Mouse (Mus musculus): ENCODE data around the gene Fkbp5.
A peak's percentile ranks its signal among the peaks of the same experiment; 100 is the strongest.

Gene Fkbp5

DNA sequence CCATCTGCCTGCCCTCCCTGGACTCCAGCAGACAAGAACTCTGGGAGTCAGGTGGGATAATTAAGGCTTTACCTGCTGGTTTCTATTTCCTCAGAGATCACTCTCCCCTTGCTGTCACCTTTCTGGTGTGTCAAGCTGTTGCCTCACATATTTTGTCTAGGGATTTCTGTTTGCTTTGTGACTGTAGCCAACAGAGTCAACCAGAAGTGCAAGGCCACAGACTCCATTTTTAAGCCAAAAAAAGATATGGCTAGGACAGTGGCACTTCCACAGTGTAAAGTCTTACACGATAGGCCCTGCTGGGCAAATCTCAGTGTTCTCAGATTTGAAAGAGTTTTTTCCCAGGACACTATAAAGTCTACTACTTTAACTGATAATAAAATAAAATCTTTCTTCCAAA is 56.9 kb downstream of the Fkbp5 start:
- no peak for DNase-seq (ENCODE audit: low spot score in 2 of 2)

DNA sequence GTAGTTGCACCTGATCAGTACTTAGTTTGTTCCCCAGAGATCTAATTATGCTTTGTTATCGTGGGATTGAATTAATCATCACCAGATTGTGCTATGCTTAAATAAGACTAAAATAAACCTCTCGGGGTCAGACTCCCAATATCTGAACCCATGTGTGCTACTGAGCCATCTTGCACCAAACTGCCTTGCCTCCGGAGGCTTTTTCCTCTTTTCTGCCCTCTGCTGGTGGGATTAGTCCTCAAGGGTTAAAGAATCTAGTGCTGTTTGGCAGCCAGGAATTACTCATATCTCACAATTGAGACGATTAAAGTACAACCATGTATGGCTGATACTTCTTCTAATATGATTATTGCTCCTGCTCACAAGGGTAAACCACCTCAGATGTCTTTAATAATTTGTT is 62.2 kb downstream of the Fkbp5 start:
- DNase-seq (ENCODE audit: low spot score in 2 of 2), result no peak

DNA sequence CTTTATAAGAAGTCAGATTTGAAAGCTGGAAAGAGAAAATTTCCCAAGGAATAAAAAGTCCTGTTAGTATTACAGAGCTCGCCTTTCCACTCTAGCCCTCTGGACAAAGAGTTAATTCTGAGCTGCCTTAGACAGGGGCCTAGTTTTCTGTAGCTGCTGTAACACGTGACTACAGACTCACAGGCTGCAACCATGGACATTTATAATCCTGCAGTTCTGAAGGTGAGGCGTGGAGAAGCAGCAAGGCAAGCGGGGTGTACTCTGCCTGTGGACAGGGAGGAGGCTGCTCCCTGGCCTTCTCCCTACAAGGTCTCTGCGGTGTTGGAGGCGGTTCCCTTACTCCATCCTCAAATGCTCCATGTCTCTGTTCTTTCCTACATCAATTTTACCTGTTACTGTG is 64.4 kb downstream of the Fkbp5 start:
- no peak for DNase-seq (ENCODE audit: low spot score in 2 of 2)

DNA sequence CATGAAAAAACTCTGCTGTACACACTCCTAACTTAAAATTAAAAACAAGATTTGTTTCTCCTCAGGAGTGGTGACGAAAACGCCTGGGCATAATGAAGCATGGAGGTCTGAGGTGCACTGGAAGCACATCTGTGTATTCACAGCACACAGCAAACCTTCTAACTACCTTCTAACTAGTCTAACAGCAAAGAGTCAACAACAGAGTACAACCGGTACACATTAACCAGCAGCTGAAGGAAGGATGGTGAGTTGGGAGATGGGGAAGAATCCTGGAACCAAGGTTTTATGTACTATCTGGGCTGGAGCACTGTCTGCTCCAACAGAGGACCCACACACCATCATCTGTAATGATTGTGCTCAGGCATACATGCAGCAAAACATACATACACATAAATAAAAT is 65.4 kb downstream of the Fkbp5 start:
- DNase-seq (ENCODE audit: low spot score in 2 of 2), result no peak

DNA sequence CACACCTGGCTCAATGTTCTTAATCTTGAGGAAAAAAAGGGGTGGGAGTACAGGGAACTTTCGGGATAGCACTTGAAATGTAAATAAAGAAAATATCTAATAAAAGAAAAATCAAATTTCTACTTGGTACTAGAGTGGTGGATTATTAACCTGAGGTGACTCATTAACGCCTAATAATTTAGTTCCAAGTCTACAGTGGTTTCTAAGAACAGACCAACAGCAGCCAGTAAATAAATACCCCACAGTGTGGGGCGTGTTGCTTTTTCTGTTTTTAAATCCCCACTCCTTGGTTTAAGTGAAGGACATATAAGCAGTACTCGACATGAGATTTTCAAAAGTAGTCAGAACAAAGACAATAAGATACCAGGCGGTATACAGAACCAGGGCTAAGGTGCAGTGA is 65.8 kb downstream of the Fkbp5 start:
- DNase-seq (ENCODE audit: low spot score in 2 of 2), result no peak

DNA sequence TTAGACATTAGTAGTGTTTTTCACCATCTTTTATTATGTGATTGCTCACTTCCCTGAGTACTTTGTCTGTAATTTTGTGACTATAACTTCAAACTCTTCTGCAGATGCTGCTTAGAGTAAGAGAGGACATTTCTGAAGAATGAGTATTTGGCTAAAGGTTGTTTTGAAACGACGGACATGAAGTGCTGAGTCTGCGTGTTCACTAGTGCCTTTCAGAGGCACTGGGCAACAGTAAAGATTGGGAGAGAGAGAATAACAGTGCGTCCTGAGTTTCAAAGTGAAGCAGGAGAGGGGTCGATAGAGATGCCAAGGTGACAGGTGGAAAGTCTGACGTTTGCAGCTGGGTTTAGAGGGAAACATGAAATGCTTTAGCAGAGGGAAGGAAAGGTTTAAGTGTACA is 69.1 kb downstream of the Fkbp5 start:
- no peak for DNase-seq (ENCODE audit: low spot score in 2 of 2)

DNA sequence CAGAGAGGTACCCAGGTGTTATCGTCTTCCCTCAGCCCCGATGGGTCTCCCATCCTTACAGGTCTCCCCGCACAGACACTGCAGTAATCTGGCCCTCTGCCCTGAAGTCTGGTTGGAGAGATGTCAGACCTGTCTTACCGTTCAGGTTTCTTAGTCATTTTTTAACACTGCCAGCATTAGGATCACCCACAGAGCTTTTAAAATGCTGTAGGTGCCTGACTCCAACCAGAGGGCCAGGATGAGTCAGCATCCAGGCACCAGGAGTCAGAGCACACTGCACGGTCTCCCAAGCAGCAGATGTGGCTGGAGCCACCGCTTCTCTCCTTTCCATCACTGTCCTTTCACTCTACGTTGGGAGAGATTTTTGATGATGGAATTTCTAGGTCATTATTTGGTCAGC is 69.5 kb downstream of the Fkbp5 start:
- DNase-seq (ENCODE audit: low spot score in 2 of 2), result no peak

DNA sequence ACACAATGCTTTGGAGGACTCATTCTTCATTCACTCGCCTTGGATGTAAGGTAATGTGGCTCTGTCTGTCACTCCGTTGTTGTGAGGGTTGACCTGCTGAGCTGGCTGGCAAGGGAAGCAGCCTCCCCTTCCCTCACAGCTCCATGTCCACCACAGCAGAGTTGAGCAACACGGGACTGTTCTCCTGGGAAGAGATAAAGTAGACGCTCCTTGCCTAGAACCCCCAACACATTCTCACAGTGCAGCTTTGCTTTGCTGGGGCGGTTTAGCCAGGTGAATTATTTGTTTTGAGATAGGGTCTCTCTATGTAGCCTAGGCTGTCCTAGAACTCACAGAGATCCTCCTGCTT is 70.5 kb downstream of the Fkbp5 start:
- DNase-seq (ENCODE audit: low spot score in 2 of 2), result no peak

DNA sequence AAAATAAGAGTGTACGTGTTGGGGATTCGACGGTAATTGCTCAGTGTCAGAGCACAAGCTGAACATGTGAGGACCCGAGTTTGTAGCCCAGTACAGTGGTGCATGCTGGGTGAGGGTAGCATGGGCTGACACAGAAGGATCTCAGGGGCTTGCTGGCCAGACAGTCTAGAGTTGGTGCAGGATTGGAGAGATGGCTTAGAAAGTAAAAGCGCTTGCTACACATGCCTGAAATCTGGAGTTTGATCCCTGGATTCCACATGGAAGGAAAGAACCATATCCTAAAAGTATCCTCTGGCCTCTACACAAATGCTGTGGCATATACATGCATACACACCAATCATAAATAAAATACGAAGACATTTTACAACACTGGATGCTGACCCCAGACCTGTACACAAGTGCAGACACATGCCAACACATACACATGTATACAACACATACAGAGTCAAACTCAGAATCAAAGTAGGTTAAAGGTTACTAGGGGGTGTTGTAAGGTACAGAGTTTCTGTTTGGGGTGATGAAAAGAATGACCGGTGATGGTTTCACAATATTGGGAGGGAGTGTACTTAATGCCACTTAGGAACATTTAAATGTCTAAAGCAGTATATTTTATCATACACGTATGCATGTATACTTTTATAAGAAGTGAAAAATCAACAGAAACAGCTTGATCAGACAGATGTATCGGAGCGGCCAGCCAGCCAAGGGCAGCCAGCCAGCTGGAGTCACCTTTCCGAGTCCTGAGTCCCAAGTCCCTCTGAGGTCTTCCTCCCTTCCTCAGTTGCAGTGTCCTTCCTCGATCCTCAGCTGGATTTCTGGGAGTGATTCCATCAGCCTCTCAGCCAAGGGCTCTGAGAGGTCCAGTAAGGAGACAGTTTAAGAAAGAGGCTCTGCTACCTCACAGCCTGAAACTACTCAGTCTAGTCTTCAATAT is 71.2 kb downstream of the Fkbp5 start:
- DNase-seq (ENCODE audit: low spot score in 2 of 2), result no peak

DNA sequence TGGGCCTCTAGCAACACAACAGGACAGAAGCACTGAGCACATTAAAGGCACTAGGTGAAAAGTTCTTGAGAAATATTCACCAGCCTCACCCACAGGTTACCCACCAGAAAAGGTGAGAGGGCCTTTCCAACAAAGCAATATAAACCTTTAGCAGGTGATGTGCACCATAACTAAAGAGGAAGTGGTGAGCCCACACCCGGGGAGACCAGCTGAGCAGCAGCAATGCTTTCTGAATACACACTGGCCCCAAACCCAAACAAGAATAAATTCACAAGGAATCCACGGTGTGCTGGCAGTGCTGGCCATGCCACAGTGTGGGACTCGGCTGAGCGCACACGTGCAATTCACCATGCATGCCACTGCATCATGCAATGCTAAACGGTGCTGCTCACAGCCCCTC is 74.7 kb downstream of the Fkbp5 start:
- no peak for DNase-seq (ENCODE audit: low spot score in 2 of 2)

DNA sequence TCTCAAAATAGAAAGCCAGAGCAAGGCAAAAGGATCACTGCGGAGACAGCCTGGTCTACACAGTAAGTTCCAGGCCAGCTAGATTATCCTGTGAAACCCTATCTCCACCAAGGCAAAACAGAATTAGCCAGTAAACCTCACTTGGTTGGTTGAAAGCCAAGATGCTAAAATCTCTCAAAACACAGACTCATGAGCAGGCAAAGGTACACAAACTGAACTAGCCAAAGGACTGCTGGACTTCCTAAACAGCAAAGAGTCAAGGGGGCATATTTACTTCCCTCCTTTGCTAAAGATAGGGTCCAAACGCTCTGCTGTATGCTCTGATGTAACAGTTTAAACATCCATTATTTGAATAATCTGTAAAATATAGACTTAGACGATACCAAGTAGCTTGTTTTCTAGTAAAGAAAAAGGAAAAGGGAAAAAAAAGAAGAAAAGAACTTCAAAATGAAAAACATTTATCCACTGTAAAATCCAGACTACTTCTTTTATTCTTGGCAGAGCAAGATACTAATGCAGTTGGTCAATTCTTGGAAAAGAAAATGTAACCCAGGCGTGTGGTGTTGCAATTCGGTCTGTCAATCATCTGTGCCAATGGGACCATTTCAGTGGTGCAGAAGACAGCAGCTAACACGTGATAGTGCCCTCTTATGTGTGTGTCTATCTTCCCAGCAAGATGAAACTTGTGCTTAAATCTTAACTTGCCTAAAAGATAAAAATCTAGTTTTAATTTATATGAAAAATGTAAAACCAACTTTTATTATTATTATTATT is 78.8 kb downstream of the Fkbp5 start:
- DNase-seq (ENCODE audit: low spot score in 2 of 2), result no peak

DNA sequence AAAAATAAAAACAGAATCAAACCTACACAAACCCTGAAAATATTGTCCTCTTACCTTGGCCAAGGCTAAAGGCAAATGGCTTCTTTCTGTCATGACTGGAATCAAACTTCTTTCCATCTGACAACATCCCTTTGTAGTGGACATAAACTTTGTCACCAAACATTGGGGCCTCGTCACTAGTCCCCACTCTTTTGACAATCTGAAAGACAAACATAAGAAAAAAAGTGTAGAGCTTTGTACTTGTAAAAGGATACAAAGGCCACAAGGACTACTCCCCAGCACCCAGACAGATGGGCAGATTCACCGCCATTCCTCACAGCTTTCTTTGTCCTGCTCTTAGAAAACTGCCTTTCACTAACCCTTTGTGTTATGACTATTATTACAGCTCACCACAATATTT is 79.4 kb downstream of the Fkbp5 start:
- no peak for DNase-seq (ENCODE audit: low spot score in 2 of 2)

DNA sequence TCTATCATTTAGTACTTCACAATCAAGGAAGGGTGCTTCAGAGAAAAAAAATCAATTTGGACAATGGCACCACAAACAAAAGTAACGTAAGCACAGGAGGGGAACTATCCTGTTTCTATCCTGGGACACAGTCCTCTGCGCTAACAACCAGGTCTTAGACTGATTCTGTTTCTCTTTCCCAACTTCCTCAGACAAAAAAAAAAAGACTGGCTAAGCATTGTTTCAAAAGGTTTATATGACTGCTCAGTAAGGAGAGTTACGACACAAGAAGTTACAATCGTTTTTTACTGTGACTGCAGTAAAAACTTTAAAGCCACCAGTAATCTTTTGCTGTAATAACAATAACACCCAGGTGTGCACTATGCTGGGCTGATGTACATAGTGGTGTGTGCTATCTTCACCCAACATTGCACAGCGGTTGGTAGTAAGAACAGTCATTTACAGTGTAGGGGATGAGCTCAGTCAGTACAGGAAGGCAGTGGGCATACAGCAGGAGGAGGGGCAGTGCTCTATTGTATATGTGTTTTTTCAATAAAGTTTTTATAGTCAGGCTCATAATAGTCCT is 82.3 kb downstream of the Fkbp5 start:
- DNase-seq (ENCODE audit: low spot score in 2 of 2), result no peak

DNA sequence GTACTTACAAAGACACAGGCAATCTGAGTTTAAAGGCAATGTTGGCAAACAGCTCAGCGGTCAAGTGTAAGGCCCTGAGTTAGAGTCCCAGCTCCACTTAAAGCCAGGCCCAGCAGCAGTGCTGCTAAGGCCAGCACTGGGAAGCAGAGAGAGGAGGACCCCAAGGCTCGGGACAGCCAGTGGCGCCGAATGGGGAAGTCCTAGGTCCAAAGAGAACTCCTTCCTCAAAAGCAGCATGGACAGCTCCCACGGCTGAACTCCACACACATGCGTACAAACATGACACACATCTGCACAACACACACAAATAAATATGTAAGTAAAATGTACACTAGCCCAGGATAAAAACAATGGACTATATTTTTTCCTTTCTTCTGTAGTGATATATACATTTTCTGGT is 84.3 kb downstream of the Fkbp5 start:
- no peak for DNase-seq (ENCODE audit: low spot score in 2 of 2)

DNA sequence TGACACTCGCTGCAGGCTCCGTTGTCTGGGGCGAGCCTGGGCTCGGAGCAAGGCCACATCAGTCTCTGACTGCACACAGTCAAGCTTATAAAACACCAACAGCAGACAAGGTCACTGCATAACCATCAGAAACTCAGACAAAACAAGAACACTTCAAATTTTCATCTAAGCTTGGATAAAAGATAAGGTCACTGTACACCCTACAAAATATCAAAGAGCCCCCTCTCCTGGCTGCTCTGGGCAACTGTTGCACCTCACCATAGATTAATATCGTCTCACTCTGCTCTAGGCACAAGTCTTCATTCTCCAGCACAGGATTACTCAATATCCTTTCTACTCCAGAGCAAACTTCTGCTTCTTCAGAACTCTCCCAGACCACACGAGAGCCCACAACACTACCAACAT is 85.4 kb downstream of the Fkbp5 start:
- no peak for DNase-seq (ENCODE audit: low spot score in 2 of 2)

DNA sequence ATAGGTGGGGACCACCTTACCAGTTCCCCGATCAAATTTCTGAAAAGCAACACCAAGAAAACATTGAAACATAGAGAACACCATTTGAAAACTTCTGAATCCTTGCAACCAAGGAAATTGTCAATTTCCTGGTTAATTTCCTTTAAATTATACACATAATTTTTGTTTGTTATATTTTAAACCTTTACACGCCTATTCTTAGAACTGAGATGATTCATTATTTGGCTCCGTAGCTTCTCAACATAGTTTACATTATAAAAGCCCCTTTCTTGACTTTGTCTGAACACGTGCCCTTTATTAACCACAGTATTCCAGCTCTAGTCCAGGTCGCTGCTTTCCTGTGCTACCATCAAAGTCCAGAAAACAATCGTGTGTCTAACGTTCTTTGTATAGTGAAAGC is 86.3 kb downstream of the Fkbp5 start:
- no peak for DNase-seq (ENCODE audit: low spot score in 2 of 2)

DNA sequence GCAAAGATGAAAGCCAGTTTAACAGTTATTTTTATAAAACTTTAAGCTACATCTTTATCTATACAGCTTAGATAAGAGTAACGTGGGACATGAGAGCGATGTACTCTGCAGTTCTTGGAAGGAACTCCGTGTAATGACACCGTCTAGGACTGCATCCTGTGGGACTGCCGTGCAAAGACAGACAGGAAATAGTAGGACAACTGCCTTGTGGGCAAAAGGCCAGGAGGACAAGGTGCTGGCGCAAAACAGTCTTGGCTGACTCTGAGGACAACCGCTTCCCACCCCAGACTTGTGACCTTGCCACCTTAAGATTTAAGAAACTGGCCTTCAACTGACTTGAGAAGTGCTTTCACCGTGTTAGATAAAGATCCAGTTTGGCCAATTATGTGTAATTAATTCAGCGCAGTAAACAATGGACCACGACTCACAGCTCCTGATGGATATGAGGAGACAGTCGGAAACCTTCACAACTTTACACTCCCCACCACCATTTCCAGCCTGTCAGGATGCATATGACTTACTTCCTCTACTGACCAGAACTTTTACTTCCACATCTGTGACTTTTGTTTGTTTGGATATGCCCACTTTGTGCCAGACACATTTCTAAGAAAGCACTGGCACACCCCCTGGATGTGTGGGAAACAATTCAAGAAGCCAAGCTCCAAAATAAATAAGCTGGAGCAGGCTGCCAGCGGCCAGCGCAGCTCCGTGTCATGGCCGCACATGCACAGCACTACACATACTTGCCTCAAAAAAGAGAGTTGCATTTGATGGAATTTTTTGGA is 88.7 kb downstream of the Fkbp5 start:
- no peak for DNase-seq (ENCODE audit: low spot score in 2 of 2)

DNA sequence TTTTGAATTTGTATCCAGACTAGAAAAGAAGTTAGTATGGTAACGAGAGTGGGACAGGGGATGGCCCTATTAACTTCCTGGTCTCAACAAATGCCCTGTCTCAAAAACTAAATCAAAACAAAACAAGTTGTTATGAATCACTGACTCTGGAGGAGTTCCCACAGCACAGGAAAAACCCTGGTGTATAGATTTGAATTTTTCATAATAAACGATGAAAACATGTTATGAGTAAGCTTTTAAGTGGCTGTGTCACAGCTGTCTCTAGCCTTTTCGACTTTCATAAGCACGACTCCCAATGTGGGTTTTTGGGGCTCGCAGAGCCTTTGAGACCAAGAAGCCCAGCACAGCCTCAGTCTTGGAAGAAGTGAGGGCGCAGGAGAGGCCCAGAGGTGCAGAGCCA is 89.7 kb downstream of the Fkbp5 start:
- no peak for DNase-seq (ENCODE audit: low spot score in 2 of 2)

DNA sequence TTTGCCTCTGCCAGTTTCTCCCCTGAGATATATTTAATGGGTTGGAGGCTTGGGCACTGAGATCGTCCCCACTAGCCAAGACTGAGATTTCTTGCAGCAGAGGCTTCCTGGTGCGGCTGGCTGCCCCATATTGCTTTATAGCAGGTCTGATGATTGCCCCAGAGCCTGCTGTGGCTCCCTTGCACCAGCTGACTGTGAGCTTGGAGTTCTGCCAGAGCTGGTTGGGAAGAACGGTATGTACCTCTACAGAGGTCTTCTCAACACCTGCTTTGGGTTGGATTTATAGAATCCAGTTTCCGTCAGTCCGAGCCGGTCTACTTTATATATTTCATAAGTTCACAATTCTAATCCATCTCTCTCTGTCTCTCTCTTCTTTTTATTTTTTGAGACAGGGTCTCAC is 93.0 kb downstream of the Fkbp5 start:
- no peak for DNase-seq (ENCODE audit: low spot score in 2 of 2)

DNA sequence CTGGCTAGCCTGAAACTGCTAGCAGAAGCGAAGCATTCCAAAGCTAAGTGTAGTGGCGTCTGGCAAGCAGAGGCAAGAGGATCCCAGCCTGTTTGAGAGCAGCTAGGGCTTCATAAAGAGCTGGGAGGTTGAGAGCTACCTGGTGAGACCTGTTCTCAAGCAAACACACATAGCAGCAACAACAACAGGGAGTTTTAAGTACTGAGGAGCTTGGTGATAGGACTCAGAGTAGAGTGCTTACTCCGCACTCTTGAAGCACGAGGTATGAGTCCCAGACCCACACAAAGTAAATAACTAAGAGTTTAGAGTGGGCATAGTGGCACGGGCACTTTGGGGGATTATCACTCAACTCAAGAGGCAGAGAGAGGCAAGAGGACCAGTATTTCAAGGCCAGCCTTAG is 96.3 kb downstream of the Fkbp5 start:
- DNase-seq (ENCODE audit: low spot score in 2 of 2), result no peak

DNA sequence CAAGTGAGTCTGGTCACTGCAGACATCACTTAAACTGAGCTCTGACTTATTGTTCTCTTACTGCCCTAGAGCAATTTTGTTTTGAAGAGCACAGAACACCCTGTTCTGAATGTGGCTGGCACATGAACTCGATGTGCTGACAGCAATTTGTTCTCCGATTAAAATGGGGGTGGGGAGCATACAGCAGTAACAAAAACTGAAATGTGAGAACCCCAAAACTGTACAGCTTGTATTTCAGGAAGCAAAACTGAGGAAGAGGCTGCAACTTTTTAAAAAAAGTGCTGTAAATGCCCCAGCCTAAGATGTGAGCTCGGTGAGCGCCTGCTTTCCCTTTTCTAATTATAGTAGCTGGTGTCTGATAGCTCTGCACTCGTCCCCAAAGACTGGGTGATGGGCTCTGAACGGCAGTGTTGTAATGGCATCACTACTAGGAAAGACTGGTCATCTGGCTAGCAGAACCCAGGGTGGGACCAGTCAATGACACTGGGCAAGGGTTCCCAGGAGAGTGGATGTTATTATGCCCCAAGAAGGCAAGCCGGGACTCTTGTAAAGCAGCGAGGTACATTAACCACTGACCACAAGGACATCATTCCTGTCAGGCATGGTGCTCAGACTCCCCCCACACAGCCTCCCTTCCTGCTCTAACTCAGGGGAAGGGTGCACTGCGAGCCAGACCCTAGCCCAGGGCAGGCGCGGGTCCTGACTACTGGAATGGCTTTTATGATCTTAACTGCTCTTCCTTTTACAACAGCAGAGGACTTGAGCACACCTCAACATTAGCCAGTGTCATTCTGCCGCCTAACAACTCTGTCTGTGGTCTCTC is 96.9 kb downstream of the Fkbp5 start:
- DNase-seq (ENCODE audit: low spot score in 2 of 2), result peak in 1 of 2 experiments; percentile 36
